Mouse (Mus musculus) neural tube, embryonic 13.5 days (tissue): ENCODE measurements around the gene Zfp974. TPM values are rescaled to one million over a fixed set of nuclear protein-coding genes. Genes with fewer than 3 reads are reported as not detected.

Experiments used
- ATAC-seq: fragments of 200-750 bp; cut with Nextera tagmentation; 2 replicates; pipeline ENCODE4 v1.8.0; 2017; ENCODE audit warnings: low read depth, mild to moderate bottlenecking, moderate TSS enrichment, moderate library complexity
- H3K27ac ChIP-seq: fragments of 300-500 bp; sonication (generic); replicated peaks from 2 replicates; pipeline ENCODE4 v1.5.1; 2015; ENCODE audit warnings: moderate library complexity, mild to moderate bottlenecking, inconsistent platforms
- H3K27me3 ChIP-seq: fragments of 300-500 bp; sonication (generic); 2 replicates; pipeline ENCODE4 v1.6.1; 2015; ENCODE audit warnings: mild to moderate bottlenecking, inconsistent platforms
- H3K36me3 ChIP-seq: fragments of 300-500 bp; sonication (generic); 2 replicates; pipeline ENCODE4 v1.6.1; 2015; ENCODE audit warnings: mild to moderate bottlenecking, inconsistent platforms
- H3K4me1 ChIP-seq: fragments of 300-500 bp; sonication (generic); replicated peaks from 2 replicates; pipeline ENCODE4 v1.6.1; 2015; ENCODE audit warnings: inconsistent platforms
- H3K4me2 ChIP-seq: fragments of 300-500 bp; sonication (generic); 2 replicates; pipeline ENCODE4 v1.6.1; 2015; ENCODE audit warnings: inconsistent platforms, mild to moderate bottlenecking, moderate library complexity
- H3K4me3 ChIP-seq: fragments of 300-500 bp; sonication (generic); 2 replicates; pipeline ENCODE4 v1.5.1; 2015; ENCODE audit warnings: mild to moderate bottlenecking, inconsistent platforms
- H3K9ac ChIP-seq: fragments of 300-500 bp; sonication (generic); 2 replicates; pipeline ENCODE4 v1.6.1; 2015; ENCODE audit warnings: moderate library complexity, mild to moderate bottlenecking, inconsistent platforms
- H3K9me3 ChIP-seq: fragments of 300-500 bp; sonication (generic); 2 replicates; pipeline ENCODE4 v1.6.1; 2016; ENCODE audit warnings: inconsistent platforms
- WGBS: fragments of 180-500 bp; shearing (Covaris S2); methylation state at CpG from one replicate; pipeline ENCODE4 v1.1.7; 2015; 5-methylcytosine and 5-hydroxymethylcytosine counted together
- polyA plus RNA-seq: library from polyadenylated mRNA; unstranded; fragments of >200 nt; fragmentation: Nextera tagmentation; extraction: Ambion mirVana; gene quantifications from 2 replicates; pipeline ENCODE4 v1.2.1, GENCODE M21; 2015

Gene Zfp974
- polyA plus RNA-seq, 1 experiment from 2014 or later, result 15.0 TPM

- peak overlapping the region; percentile 67 for H3K9ac ChIP-seq
- peak overlapping the region; percentile 41 for H3K4me3 ChIP-seq
- 6% methylated on average over 22 of the region's 22 CpGs for WGBS
- no peaks in the 10 kb centered on the region for H3K9me3 ChIP-seq
- H3K4me1 ChIP-seq, result peaks cover 18% of the 10 kb centered on the region
- no peaks in the 10 kb centered on the region for H3K27me3 ChIP-seq
- peak overlapping the region; percentile 57 for H3K4me2 ChIP-seq
- peaks cover 22% of the 10 kb centered on the region for H3K36me3 ChIP-seq
- ATAC-seq, result peak; percentile 86
- no peak overlapping the region for H3K27ac ChIP-seq
Measured at GRCm38 (mm10) chr7:27860396-27861235, 68.6 kb downstream of the Zfp974 start.

GRCm38 (mm10) chr7:27859301-27860251 is 69.7 kb downstream of the Zfp974 start:
- Histone ChIP-seq H3K4me1 (peaks cover 18% of the 10 kb centered on the region), H3K27ac (no peak overlapping the region), H3K9me3 (no peaks in the 10 kb centered on the region), H3K4me2 (peak overlapping the region; percentile 57), H3K36me3 (peaks cover 30% of the 10 kb centered on the region), H3K9ac (peak overlapping the region; percentile 67), H3K27me3 (no peaks in the 10 kb centered on the region), H3K4me3 (peak overlapping the region; percentile 41)
- ATAC-seq, result 0 out of 2 replicates have a peak, but pooled peaks have one; percentile 23
- 36% methylated on average over 10 of the region's 10 CpGs for WGBS

Other genes with a start within 250 kb of the Zfp974 start
- gene Zfp607b, start 240.1 kb downstream of the Zfp974 start, polyA plus RNA-seq, result 7.6 and 8.9 TPM in 2 replicates
- gene Zfp60, start 198.1 kb downstream of the Zfp974 start, polyA plus RNA-seq, result 104 and 121 TPM in 2 replicates
- 2.3 and 2.9 TPM in 2 replicates for gene Zfp626, start 122.3 kb downstream of the Zfp974 start, polyA plus RNA-seq
- 10.5 TPM in 2 replicates for gene Zfp59, start 90.9 kb downstream of the Zfp974 start, polyA plus RNA-seq
- 1.4 and 1.5 TPM in 2 replicates for gene Zfp607a, start 71.9 kb downstream of the Zfp974 start, polyA plus RNA-seq
- gene Zfp780b, start 49.7 kb upstream of the Zfp974 start, polyA plus RNA-seq, result 28.0 and 35.8 TPM in 2 replicates
- 4.9 and 5.5 TPM in 2 replicates for gene Zfp850, start 84.7 kb upstream of the Zfp974 start, polyA plus RNA-seq
- 292 and 295 TPM in 2 replicates for gene Psmc4, start 120.6 kb upstream of the Zfp974 start, polyA plus RNA-seq
- 0.14 TPM in 1 of 2 replicates, not detected in the other for gene Fcgbp, start 141.8 kb upstream of the Zfp974 start, polyA plus RNA-seq
- 0.06 and 0.07 TPM in 2 replicates for gene 9530053A07Rik, start 200.0 kb upstream of the Zfp974 start, polyA plus RNA-seq
- gene Fbl, start 240.2 kb upstream of the Zfp974 start, polyA plus RNA-seq, result 81.3 and 97.9 TPM in 2 replicates